Comparison of ENCODE assay signal across 17 mouse cellular contexts in the genomic region with DNA sequence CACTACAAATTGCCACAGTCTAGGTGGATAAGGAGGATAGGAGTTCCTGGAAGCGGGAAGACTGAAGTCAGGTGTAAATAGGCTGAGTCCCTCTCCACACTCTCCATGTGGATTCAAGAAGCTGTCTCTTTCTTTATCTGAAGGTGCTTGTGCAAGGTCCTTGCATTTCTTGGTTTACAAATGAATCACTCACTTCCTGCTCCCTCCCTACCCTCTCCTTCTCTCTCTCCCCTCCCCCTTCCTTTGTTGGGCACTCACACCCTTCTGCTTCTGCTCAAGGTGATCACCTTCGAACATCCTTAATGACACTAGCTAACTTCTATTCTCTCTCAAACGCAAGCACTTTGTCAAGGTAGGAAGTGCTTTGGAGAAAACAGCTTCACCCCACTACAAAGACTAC.
"Had no signal": no experiment of that assay in that cellular context is flagged by ENCODE, and none has a peak within 500 bp of the region (broad histone marks: within the 10 kb centered on the region; RNA-seq: fewer than 3 reads in every experiment).

No protein-coding gene starts in this region.

- H3K4me2 ChIP-seq: kidney, embryonic 15.5 days; limb, embryonic 12.5 days; liver, embryonic 13.5 days; lung, embryonic 15.5 days; neural tube, embryonic 13.5 days had no signal

- H3K9ac ChIP-seq: kidney, embryonic 15.5 days; limb, embryonic 12.5 days; liver, embryonic 13.5 days; liver, postnatal 0 days; lung, embryonic 15.5 days; neural tube, embryonic 13.5 days had no signal

- H3K4me1 ChIP-seq: limb, embryonic 12.5 days; liver, embryonic 13.5 days; lung, embryonic 15.5 days; midbrain, embryonic 10.5 days; neural tube, embryonic 13.5 days had no signal

- H3K27ac ChIP-seq: kidney, embryonic 15.5 days; limb, embryonic 12.5 days; liver, embryonic 13.5 days; lung, embryonic 15.5 days; midbrain, embryonic 10.5 days; neural tube, embryonic 13.5 days had no signal

- H3K4me3 ChIP-seq: kidney, embryonic 15.5 days; limb, embryonic 12.5 days; liver, embryonic 13.5 days; lung, embryonic 15.5 days; midbrain, embryonic 10.5 days; neural tube, embryonic 13.5 days had no signal

- H3K27me3 ChIP-seq: kidney, embryonic 15.5 days; limb, embryonic 12.5 days; liver, embryonic 13.5 days; lung, embryonic 15.5 days; neural tube, embryonic 13.5 days had no signal

- DNase-seq: kidney, adult 2 months; kidney, postnatal 36 days; layer of hippocampus, adult 9-11 months; layer of hippocampus, postnatal 36 days; liver; liver, embryonic 13.5 days; liver, postnatal 0 days; lung, postnatal 36 days; midbrain, embryonic 14.5 days; spleen, adult 18-20 months; thymus, adult 2 months; thymus, postnatal 36 days had no signal

- ATAC-seq: liver, postnatal 0 days had no signal

- H3K9me3 ChIP-seq: kidney, embryonic 15.5 days; limb, embryonic 12.5 days; liver, embryonic 13.5 days; lung, embryonic 15.5 days; midbrain, embryonic 10.5 days; neural tube, embryonic 13.5 days had no signal
